Mouse (Mus musculus): ENCODE measurements around the gene Thoc5. TPM values are rescaled to one million over a fixed set of nuclear protein-coding genes. Genes with fewer than 3 reads are reported as not detected.

The Thoc5 gene
- polyA plus RNA-seq, 1 experiment from 2014 or later: 32.8 TPM

Small RNAs within 50 kb of the gene (microRNA-seq; reads per million reads assigned to microRNA genes)
- not detected for gene Mir6918

Other genes starting within 250 kb of the Thoc5 start
- 763 and 796 TPM in 2 replicates for gene Uqcr10, start 191.0 kb upstream of the Thoc5 start, polyA plus RNA-seq (2015; fragmentation: Nextera tagmentation; extraction: Ambion mirVana)
- 70.8 and 81.4 TPM in 2 replicates for gene Zmat5, start 190.6 kb upstream of the Thoc5 start, polyA plus RNA-seq (2015; fragmentation: Nextera tagmentation; extraction: Ambion mirVana)
- gene Cabp7, start 148.5 kb upstream of the Thoc5 start, polyA plus RNA-seq (2015; fragmentation: Nextera tagmentation; extraction: Ambion mirVana): 0.09 TPM in 1 of 2 replicates, not detected in the other
- gene Nf2, start 45.8 kb upstream of the Thoc5 start, polyA plus RNA-seq (2015; fragmentation: Nextera tagmentation; extraction: Ambion mirVana): 44.3 and 46.3 TPM in 2 replicates
- 36.9 and 37.8 TPM in 2 replicates for gene Nipsnap1, start 21.4 kb upstream of the Thoc5 start, polyA plus RNA-seq (2015; fragmentation: Nextera tagmentation; extraction: Ambion mirVana)
- gene Nefh, start 52.7 kb downstream of the Thoc5 start, polyA plus RNA-seq (2015; fragmentation: Nextera tagmentation; extraction: Ambion mirVana): 0.26 TPM in 2 replicates
- gene Ap1b1, start 91.5 kb downstream of the Thoc5 start, polyA plus RNA-seq (2015; fragmentation: Nextera tagmentation; extraction: Ambion mirVana): 44.0 and 50.5 TPM in 2 replicates
- gene Rasl10a, start 162.8 kb downstream of the Thoc5 start, polyA plus RNA-seq (2015; fragmentation: Nextera tagmentation; extraction: Ambion mirVana): 0.57 and 0.59 TPM in 2 replicates
- 27.1 and 29.1 TPM in 2 replicates for gene Gas2l1, start 170.0 kb downstream of the Thoc5 start, polyA plus RNA-seq (2015; fragmentation: Nextera tagmentation; extraction: Ambion mirVana)
- 26.3 and 31.2 TPM in 2 replicates for gene Rhbdd3, start 203.6 kb downstream of the Thoc5 start, polyA plus RNA-seq (2015; fragmentation: Nextera tagmentation; extraction: Ambion mirVana)
- 778 and 796 TPM in 2 replicates for gene Ewsr1, start 203.9 kb downstream of the Thoc5 start, polyA plus RNA-seq (2015; fragmentation: Nextera tagmentation; extraction: Ambion mirVana)